Mouse (Mus musculus): Measurements from ENCODE around the gene Cdc6.
"Not testable (repeated sequence)": the region's sequence is repeated elsewhere in the genome, so short reads cannot be mapped to it uniquely, and the experiment has no call there.

Gene Cdc6

GRCm38 (mm10) chr11:98932293-98933091 is 24.9 kb downstream of the Cdc6 start:
- peak in 1 of 2 experiments; percentile 43 for DNase-seq

- peak; percentile 79 to 84 for DNase-seq
Measured at GRCm38 (mm10) chr11:98933151-98933550, 25.6 kb downstream of the Cdc6 start.

DNA sequence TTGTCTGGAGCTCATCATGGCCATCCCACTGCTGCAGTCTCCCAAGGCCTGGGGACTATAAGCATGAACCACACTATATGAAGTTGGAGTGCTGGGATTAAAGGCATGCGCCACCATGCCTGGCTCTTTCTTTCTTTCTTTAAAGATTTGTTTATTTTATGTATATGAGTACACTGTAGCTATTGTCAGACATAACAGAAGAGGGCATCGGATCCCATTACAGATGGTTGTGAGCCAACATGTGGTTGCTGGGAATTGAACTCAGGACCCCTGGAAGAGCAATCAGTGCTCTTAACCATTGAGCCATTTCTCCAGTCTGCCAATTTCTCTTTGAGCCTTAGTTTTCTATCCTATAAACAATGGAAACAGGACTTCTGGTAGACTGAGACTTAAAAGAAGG is 26.2 kb downstream of the Cdc6 start:
- not testable (repeated sequence) for DNase-seq

GRCm38 (mm10) chr11:98934367-98934766 is 26.8 kb downstream of the Cdc6 start:
- no peak for DNase-seq

GRCm38 (mm10) chr11:98935123-98935522 is 27.5 kb downstream of the Cdc6 start:
- DNase-seq: no peak

DNA sequence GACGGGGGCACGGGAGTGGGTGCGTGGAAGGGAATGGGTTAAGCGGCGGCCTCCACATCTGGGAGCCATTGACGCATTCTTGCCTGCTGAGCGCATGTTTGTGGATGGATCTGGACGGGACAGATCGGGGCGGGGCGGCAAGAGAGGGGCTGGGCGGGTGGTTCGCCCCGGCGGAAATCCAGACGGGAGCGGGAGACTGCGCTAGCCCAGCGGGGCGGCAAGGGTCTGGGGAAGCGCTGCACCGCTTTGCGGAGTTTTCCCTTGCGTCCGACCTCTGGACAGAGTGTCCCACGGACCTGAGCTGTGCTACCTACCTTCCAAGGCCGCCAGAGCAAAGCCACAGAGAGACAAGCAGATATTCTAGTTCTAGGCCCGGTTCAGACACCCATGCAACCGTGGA is 28.6 kb downstream of the Cdc6 start:
- peak; percentile 18 to 32 for DNase-seq

DNA sequence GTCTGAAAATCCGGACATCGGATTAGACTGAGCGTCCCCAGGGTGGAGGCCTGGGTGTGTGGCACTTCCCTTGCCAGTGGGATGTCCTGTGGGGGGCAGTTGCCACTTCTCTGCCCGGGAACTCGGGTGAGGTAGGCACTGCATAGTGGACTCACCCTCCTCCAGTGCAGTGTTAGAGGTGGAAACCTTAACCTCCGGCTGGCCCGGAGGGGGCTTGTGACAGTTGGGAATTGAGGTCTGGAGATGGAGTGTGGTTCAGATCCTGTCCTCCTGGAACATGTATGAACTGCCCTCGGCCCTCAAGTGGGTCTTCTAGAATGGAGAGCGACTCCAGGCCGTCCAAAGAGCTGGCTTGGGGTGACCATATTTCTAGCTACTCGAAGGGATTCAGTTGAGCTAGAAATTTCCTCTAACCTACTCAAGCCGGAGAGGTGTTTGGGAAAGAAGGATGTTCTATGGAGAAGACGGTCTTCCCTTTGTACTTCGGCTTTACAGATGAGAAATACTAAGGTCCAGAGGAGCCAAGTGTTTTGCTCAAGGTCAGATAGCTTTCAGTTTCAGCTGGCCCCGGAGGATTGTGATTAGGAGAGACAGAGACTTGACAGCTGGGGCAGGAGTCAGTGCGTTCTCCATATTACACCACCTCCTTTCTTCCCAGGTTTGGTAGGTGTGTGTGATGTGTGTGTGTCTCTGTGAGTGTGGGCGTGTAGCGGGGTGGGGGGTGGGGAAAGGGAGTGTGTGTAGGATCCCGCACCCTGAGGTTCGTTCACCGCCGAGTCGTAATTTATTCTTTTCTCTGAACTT is 29.2 kb downstream of the Cdc6 start:
- peak; percentile 16 to 30 for DNase-seq

- DNase-seq: peak; percentile 77 to 78
Measured at GRCm38 (mm10) chr11:98937410-98937913, 29.9 kb downstream of the Cdc6 start.

DNA sequence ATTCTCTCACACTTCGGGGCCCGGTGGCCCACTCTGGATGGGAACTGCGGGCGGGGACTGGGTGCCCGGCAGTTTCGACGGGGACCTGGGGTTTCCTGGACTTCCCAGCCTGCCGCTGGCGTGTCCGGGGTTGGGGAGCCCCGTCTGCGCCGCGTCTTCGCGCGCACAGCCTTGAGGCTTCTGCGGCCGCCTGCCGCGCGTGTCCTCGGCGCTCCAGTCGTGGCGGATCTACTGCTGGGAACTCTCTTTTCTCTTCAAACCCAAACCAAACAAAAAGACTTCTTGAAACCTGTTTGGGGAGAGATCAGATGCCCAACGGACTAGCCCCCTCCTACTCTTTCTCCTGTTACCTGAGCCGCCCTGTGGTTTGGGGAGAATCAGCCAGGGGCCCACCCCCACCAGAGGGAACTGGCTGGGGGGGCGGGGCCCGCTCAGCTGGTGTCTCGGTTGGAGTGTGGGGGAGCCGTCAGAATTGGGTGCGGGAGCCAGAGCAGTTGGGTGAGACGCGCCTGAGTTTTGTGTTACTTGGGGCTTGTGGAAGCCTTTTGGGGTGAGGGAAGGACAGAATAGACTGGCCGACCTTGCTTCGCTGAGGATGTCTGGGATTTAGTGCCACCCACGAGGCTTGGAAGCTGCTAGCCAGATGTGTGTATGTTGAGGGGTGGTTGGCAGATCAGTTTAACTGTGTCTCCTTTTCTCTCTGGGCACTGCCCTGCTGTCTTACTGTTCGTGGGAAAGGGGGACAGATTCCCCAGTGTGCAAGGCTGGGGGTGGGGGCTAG is 30.5 kb downstream of the Cdc6 start:
- DNase-seq: peak in 1 of 2 experiments; percentile 35

GRCm38 (mm10) chr11:98938701-98939083 is 31.1 kb downstream of the Cdc6 start:
- peak in 1 of 2 experiments; percentile 40 for DNase-seq

DNA sequence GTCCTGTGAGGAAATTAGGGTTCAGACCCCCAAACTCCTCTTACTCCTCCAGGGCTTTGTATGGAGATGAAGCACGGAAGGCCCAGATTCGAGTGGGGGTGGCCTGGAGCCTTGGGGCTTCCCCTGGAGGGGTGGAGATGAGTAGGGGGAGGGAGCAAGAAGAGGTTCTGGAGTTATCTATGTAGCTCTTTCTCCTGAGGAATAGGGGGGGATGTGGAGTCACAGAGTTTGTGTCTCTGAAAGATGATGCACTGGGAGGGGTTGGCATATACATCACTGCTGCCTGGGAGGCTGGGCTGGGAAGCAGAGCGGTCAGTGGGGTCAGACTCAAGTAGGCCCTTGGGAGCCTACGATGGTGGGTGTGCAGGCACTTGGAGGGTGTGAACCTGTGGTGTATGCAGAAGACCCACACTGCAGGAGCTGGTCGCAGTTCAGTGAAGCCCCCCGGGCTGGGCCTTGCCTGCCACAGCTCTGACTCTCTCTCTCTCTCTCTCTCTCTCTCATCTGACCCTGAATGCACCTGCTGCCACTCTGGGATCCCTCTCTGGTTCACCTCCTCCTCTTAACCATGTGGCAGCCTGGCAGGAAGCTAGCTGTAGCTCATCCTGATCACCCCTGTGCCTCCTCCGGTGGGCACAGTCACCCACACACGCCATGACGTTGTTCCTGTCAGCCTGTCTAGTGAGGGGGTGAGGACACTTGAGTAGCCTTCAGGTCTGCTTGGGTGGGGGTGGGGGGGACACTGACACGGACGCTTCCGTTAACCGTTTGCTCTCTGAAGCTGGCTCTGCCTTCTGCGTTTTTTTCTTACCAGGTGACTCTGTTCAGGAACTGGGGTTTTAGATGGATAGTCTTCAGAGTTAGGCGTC is 31.7 kb downstream of the Cdc6 start:
- DNase-seq: peak in 1 of 2 experiments; percentile 28

GRCm38 (mm10) chr11:98939953-98940641 is 32.5 kb downstream of the Cdc6 start:
- peak in 1 of 2 experiments; percentile 43 for DNase-seq

DNA sequence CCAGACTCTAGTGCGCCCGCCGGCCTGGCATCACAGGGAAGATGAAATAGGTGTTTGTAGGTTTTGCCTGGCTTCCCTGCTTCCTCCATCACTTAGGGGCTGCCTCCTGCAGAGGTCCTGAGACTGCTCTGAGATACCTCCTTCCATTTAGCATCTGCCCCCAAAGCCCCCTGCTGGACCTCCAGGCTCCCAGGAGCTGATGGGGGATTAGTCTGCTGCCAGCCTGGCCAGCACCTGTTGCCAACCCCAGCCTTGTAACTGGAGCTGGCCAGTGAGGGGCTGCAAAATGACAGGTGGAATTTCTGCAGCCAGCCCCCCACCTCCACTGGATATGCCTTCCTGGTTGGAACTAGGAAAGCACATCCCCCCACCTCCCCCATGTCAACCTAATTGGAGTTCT is 33.2 kb downstream of the Cdc6 start:
- peak; percentile 54 to 55 for DNase-seq

DNA sequence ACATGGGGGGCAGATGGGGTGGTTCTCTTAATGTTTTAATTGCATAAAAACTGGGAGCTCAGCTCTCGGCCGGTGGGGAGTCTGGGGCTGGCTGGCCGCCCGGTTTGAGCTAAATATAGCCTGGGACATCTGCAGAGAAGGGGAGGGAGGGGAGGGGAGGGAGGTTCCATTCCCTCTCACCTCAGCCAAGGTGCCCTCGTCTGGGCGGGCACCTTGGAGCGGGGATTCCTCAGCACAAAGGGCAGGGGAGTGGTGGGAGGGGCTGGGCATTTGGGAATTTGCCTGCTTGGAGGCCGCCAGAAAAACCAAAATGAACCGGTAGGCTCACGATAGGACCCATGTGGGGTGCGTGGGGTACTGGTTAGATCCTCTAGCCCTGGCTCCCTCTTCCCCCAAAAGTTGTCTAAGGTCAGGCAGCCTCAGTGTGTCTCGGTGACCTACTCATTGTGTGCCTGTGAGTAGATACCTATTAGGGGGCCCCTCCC is 33.8 kb downstream of the Cdc6 start:
- peak; percentile 92 to 93 for DNase-seq

- peak in 1 of 2 experiments; percentile 54 for DNase-seq
Measured at GRCm38 (mm10) chr11:98941826-98942550, 34.4 kb downstream of the Cdc6 start.

GRCm38 (mm10) chr11:98942555-98942922 is 34.9 kb downstream of the Cdc6 start:
- DNase-seq: no peak

- DNase-seq: no peak
Measured at GRCm38 (mm10) chr11:98942923-98943641, 35.5 kb downstream of the Cdc6 start.

- no peak for DNase-seq
Measured at GRCm38 (mm10) chr11:98943741-98944461, 36.3 kb downstream of the Cdc6 start.
